Mouse (Mus musculus): ENCODE data around the gene Trmt44. TPM values are rescaled to one million over a fixed set of nuclear protein-coding genes. Genes with fewer than 3 reads are reported as not detected.

Trmt44 gene
- total and polyA plus RNA-seq, 3 experiments, result 14.3 to 16.6 TPM; not detected in 1

DNA sequence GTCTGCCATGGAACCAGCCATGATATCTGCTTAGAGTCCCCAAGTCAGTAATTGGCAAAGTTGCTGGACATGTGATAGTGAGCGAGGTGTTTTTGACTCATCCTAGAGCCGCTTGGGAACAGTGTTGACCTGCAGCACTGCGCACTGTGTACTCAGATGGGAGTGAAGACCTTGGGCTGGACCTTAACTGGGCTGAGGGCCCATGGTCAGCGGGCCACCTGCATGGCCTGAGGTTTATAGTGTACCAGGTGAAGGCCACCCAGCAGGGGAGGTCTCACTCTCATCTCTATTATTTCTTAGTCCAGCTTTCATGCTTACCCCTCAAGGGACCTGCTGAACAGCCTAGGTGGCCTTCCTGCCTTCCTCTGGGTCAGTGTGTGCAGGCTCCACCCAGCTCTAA is 19.9 kb upstream of the Trmt44 start:
- TF ChIP-seq MAZ (IDR thresholded peaks at IDR 0.05; ENCODE audit: low read depth, low read length), result no peak
- TF ChIP-seq CTCF (IDR thresholded peaks at IDR 0.05 in 2 of 3, conservative IDR thresholded peaks at IDR 0.05 in 1 of 3; ENCODE audit: control insufficient read depth in 1 of 3, insufficient read depth in 1 of 3, low read depth in 2 of 3, low read length in 3 of 3, poor library complexity in 1 of 3, severe bottlenecking in 1 of 3), result no peak
- no peak for TF ChIP-seq MYB (IDR thresholded peaks at IDR 0.05; ENCODE audit: low read depth, low read length)
- TF ChIP-seq MAX (IDR thresholded peaks at IDR 0.05; ENCODE audit: low read length), result no peak
- no peak for TF ChIP-seq ZKSCAN1 (IDR thresholded peaks at IDR 0.05; ENCODE audit: low read depth, low read length)
- no peak for TF ChIP-seq POLR2AphosphoS2 (IDR thresholded peaks at IDR 0.05; ENCODE audit: low read length)
- TF ChIP-seq GATA1 (IDR thresholded peaks at IDR 0.05; ENCODE audit: low read depth, low read length), result no peak
- no peak for TF ChIP-seq ETS1 (IDR thresholded peaks at IDR 0.05; ENCODE audit: low read depth, low read length)
- TF ChIP-seq ZMIZ1 (IDR thresholded peaks at IDR 0.05; ENCODE audit: low read depth, low read length), result no peak
- TF ChIP-seq RAD21 (IDR thresholded peaks at IDR 0.05; ENCODE audit: low read depth, low read length), result no peak
- TF ChIP-seq POLR2A (IDR thresholded peaks at IDR 0.05; ENCODE audit: control insufficient read depth in 1 of 2, insufficient read depth in 1 of 2, low read depth in 1 of 2, low read length in 2 of 2, poor library complexity in 1 of 2), result no peak
- no peak for TF ChIP-seq CHD2 (IDR thresholded peaks at IDR 0.05; ENCODE audit: low read length)
- no peak for TF ChIP-seq NRF1 (IDR thresholded peaks at IDR 0.05; ENCODE audit: insufficient read depth, low read depth, low read length, poor library complexity, severe bottlenecking)
- TF ChIP-seq MXI1 (IDR thresholded peaks at IDR 0.05; ENCODE audit: low read depth, low read length), result no peak
- TF ChIP-seq MYC (IDR thresholded peaks at IDR 0.05; ENCODE audit: low read depth, low read length), result no peak
- TF ChIP-seq EP300 (IDR thresholded peaks at IDR 0.05; ENCODE audit: low read depth in 1 of 2, low read length in 2 of 2), result no peak
- TF ChIP-seq RCOR1 (IDR thresholded peaks at IDR 0.05; ENCODE audit: low read depth, low read length), result no peak
- TF ChIP-seq CHD1 (IDR thresholded peaks at IDR 0.05; ENCODE audit: low read depth, low read length), result no peak
- no peak for TF ChIP-seq USF2 (IDR thresholded peaks at IDR 0.05; ENCODE audit: borderline replicate concordance in 1 of 2, insufficient read depth in 1 of 2, low read depth in 1 of 2, low read length in 2 of 2)
- no peak for TF ChIP-seq UBTF (IDR thresholded peaks at IDR 0.05; ENCODE audit: borderline replicate concordance, insufficient read depth, low read depth, low read length)
- H3K36me3 ChIP-seq (ENCODE audit: control insufficient read depth in 1 of 2, insufficient read depth in 2 of 2, low read length in 2 of 2), result no peaks in the 10 kb centered on the region

DNA sequence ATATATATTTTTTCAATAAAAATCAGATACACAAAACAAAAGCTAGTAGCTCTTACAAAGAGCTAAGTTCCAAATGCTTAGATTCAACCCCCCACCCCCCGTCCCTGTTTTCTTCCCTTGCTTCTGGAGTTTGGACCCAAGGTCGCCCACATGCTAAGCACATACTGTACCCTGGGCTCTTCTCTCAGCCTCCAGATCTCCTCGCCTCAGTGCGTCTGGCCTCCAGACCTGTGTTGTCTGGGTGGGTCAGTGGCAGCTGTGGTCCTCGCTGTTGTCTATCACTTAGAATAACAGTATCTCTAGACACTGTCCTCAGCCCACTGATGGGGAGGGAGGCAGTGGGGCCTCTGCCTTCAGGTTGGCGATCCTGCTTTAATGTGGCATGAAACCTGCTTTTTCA is 18.4 kb upstream of the Trmt44 start:
- no peak for TF ChIP-seq POLR2A (IDR thresholded peaks at IDR 0.05; ENCODE audit: control insufficient read depth in 1 of 2, insufficient read depth in 1 of 2, low read depth in 1 of 2, low read length in 2 of 2, poor library complexity in 1 of 2)
- no peak for TF ChIP-seq MEF2A (IDR thresholded peaks at IDR 0.05; ENCODE audit: extremely low read depth, insufficient replicate concordance, low read depth, low read length, poor library complexity, severe bottlenecking)
- no peak for TF ChIP-seq NELFE (IDR thresholded peaks at IDR 0.05; ENCODE audit: low read depth, low read length)
- no peak for TF ChIP-seq POLR2AphosphoS5 (IDR thresholded peaks at IDR 0.05; ENCODE audit: borderline replicate concordance, low read depth, low read length)
- TF ChIP-seq MAX (IDR thresholded peaks at IDR 0.05; ENCODE audit: low read length), result no peak
- TF ChIP-seq BHLHE40 (IDR thresholded peaks at IDR 0.05; ENCODE audit: borderline replicate concordance, low read depth, low read length), result no peak
- no peak for TF ChIP-seq EP300 (IDR thresholded peaks at IDR 0.05; ENCODE audit: low read depth in 1 of 2, low read length in 2 of 2)
- TF ChIP-seq KAT2A (conservative IDR thresholded peaks at IDR 0.05; ENCODE audit: low read depth, low read length), result no peak
- no peak for TF ChIP-seq MYC (IDR thresholded peaks at IDR 0.05; ENCODE audit: low read depth, low read length)
- TF ChIP-seq USF1 (IDR thresholded peaks at IDR 0.05; ENCODE audit: low read depth, low read length), result no peak
- no peak for TF ChIP-seq TCF12 (IDR thresholded peaks at IDR 0.05; ENCODE audit: low read depth, low read length)
- no peak for TF ChIP-seq CHD2 (IDR thresholded peaks at IDR 0.05; ENCODE audit: low read length)
- TF ChIP-seq POLR2AphosphoS2 (IDR thresholded peaks at IDR 0.05; ENCODE audit: low read length), result no peak
- TF ChIP-seq ZMIZ1 (IDR thresholded peaks at IDR 0.05; ENCODE audit: low read depth, low read length), result no peak
- TF ChIP-seq ZC3H11A (IDR thresholded peaks at IDR 0.05; ENCODE audit: low read depth, low read length), result no peak
- no peak for TF ChIP-seq GATA1 (IDR thresholded peaks at IDR 0.05; ENCODE audit: low read depth, low read length)
- Histone ChIP-seq H3K79me2 (ENCODE audit: control insufficient read depth, insufficient read depth, low read length, poor library complexity) (no peaks in the 10 kb centered on the region), H3K9me3 (replicated peaks; ENCODE audit: insufficient read depth, low read length) (no peaks in the 10 kb centered on the region), H3K36me3 (ENCODE audit: control insufficient read depth in 1 of 2, insufficient read depth in 2 of 2, low read length in 2 of 2) (no peaks in the 10 kb centered on the region), H3K4me3 (ENCODE audit: control insufficient read depth in 1 of 2, insufficient read depth in 1 of 2, low read depth in 2 of 2, low read length in 2 of 2) (no peak overlapping the region), H3K27ac (ENCODE audit: control insufficient read depth, low read depth, low read length) (no peak overlapping the region), H3K9ac (ENCODE audit: control insufficient read depth, low read depth, low read length, poor library complexity, severe bottlenecking) (no peak overlapping the region), H3K4me1 (ENCODE audit: control insufficient read depth in 1 of 2, insufficient read depth in 2 of 2, low read length in 2 of 2) (no peaks in the 10 kb centered on the region), H3K27me3 (ENCODE audit: control insufficient read depth in 1 of 2, insufficient read depth in 2 of 2, low read length in 2 of 2) (no peaks in the 10 kb centered on the region)
- no peak for DNase-seq (ENCODE audit: low read depth, low spot score)

More for the DNA sequence above, 19.9 kb upstream of the Trmt44 start:
- no peak for DNase-seq (ENCODE audit: low read depth, low spot score)
- Histone ChIP-seq H3K4me1 (ENCODE audit: control insufficient read depth in 1 of 2, insufficient read depth in 2 of 2, low read length in 2 of 2) (no peaks in the 10 kb centered on the region), H3K27ac (ENCODE audit: control insufficient read depth, low read depth, low read length) (no peak overlapping the region), H3K4me3 (ENCODE audit: control insufficient read depth in 1 of 2, insufficient read depth in 1 of 2, low read depth in 2 of 2, low read length in 2 of 2) (no peak overlapping the region), H3K9ac (ENCODE audit: control insufficient read depth, low read depth, low read length, poor library complexity, severe bottlenecking) (no peak overlapping the region), H3K9me3 (replicated peaks; ENCODE audit: insufficient read depth, low read length) (no peaks in the 10 kb centered on the region), H3K79me2 (ENCODE audit: control insufficient read depth, insufficient read depth, low read length, poor library complexity) (no peaks in the 10 kb centered on the region), H3K27me3 (ENCODE audit: control insufficient read depth in 1 of 2, insufficient read depth in 2 of 2, low read length in 2 of 2) (no peaks in the 10 kb centered on the region)

Data from MEL (cell line).